Mouse (Mus musculus) spleen, adult 2 months (tissue): ENCODE data around the gene Uchl1. TPM values are rescaled to one million over a fixed set of nuclear protein-coding genes. Genes with fewer than 3 reads are reported as not detected.

ENCODE experiments used
- DNase-seq, 2 experiments: peaks; one replicate each; pipeline versions ENCODE4 v3.0.0 to v3.0.0-alpha.2; 2012 to 2021; ENCODE audit warnings: low spot score in 2 of 2, low read depth in 1 of 2
- H3K27ac ChIP-seq: fragments of 200-500 bp; 2 replicates; pipeline ENCODE4 v1.5.1; 2012; ENCODE audit warnings: low read length, inconsistent platforms; ENCODE audit not compliant: insufficient read depth
- H3K27me3 ChIP-seq: fragments of 200-500 bp; 2 replicates; pipeline ENCODE4 v1.6.1; 2012; ENCODE audit warnings: mild to moderate bottlenecking, moderate library complexity, low read length, inconsistent platforms; ENCODE audit not compliant: control insufficient read depth, insufficient read depth
- H3K36me3 ChIP-seq: fragments of 200-500 bp; 2 replicates; pipeline ENCODE4 v1.6.1; 2012; ENCODE audit warnings: mild to moderate bottlenecking, low read length, inconsistent platforms; ENCODE audit not compliant: control insufficient read depth, insufficient read depth
- H3K4me1 ChIP-seq: fragments of 200-500 bp; 2 replicates; pipeline ENCODE4 v1.6.1; 2011; ENCODE audit warnings: inconsistent platforms; ENCODE audit not compliant: control insufficient read depth, insufficient read depth, insufficient read length
- H3K4me3 ChIP-seq: fragments of 200-500 bp; 2 replicates; pipeline ENCODE4 v1.5.1; 2011; ENCODE audit warnings: mild to moderate bottlenecking, inconsistent platforms; ENCODE audit not compliant: insufficient read depth, insufficient read length; ENCODE audit errors: extremely low read depth
- CTCF ChIP-seq: fragments of 200-500 bp; IDR thresholded peaks from 2 replicates; pipeline ENCODE4 v1.5.1; 2011; ENCODE audit warnings: mild to moderate bottlenecking, inconsistent platforms; ENCODE audit not compliant: insufficient read depth, insufficient read length, insufficient replicate concordance; ENCODE audit errors: extremely low read depth
- POLR2A ChIP-seq: fragments of 200-500 bp; IDR thresholded peaks from 2 replicates; pipeline ENCODE4 v1.6.1; 2011; ENCODE audit warnings: low read depth, low read length, inconsistent platforms
- WGBS: fragments of 180-500 bp; shearing (Covaris S2); methylation state at CpG from one replicate; pipeline ENCODE4 v1.1.7; 2018; 5-methylcytosine and 5-hydroxymethylcytosine counted together
- polyA plus RNA-seq: library from polyadenylated mRNA; depleted of rRNA; stranded (reverse); fragments of >200 nt; gene quantifications from 2 replicates; pipeline ENCODE4 v1.2.3, GENCODE M21; 2012

The Uchl1 gene
- polyA plus RNA-seq, 1 experiment, result 1.1 TPM

GRCm38 (mm10) chr5:66687737-66688136, 11.8 kb downstream of the Uchl1 start:
- WGBS, result 86% methylated on average over 9 of the region's 9 CpGs
- H3K4me3 ChIP-seq, result no peak overlapping the region

GRCm38 (mm10) chr5:66688286-66688685, 12.4 kb downstream of the Uchl1 start:
- no peak overlapping the region for H3K4me3 ChIP-seq
- WGBS, result 94% methylated on average over 5 of the region's 5 CpGs
- no peaks in the 10 kb centered on the region for H3K36me3 ChIP-seq
- DNase-seq, result no peak
- no peaks in the 10 kb centered on the region for H3K4me1 ChIP-seq
- H3K27ac ChIP-seq, result no peak overlapping the region
- TF ChIP-seq POLR2A (no peak), CTCF (no peak)
- H3K27me3 ChIP-seq, result no peaks in the 10 kb centered on the region

More at GRCm38 (mm10) chr5:66687737-66688136, 11.8 kb downstream of the Uchl1 start:
- Histone ChIP-seq H3K27ac (no peak overlapping the region), H3K27me3 (no peaks in the 10 kb centered on the region), H3K4me1 (no peaks in the 10 kb centered on the region), H3K36me3 (no peaks in the 10 kb centered on the region)
- no peak for DNase-seq
- TF ChIP-seq CTCF (no peak), POLR2A (no peak)

GRCm38 (mm10) chr5:66689796-66690195, 13.9 kb downstream of the Uchl1 start:
- H3K27me3 ChIP-seq, result no peaks in the 10 kb centered on the region
- DNase-seq, result no peak
- TF ChIP-seq POLR2A, result no peak
- TF ChIP-seq CTCF, result no peak
- no peak overlapping the region for H3K27ac ChIP-seq
- no peaks in the 10 kb centered on the region for H3K36me3 ChIP-seq
- WGBS, result 83% methylated on average over 9 of the region's 9 CpGs
- H3K4me1 ChIP-seq, result no peaks in the 10 kb centered on the region
- no peak overlapping the region for H3K4me3 ChIP-seq

GRCm38 (mm10) chr5:66693231-66693630, 17.3 kb downstream of the Uchl1 start:
- DNase-seq, result no peak
- Histone ChIP-seq H3K36me3 (no peaks in the 10 kb centered on the region), H3K4me3 (no peak overlapping the region), H3K27me3 (no peaks in the 10 kb centered on the region), H3K4me1 (no peaks in the 10 kb centered on the region), H3K27ac (no peak overlapping the region)
- 71% methylated on average over 4 of the region's 4 CpGs for WGBS
- no peak for TF ChIP-seq POLR2A
- no peak for TF ChIP-seq CTCF

GRCm38 (mm10) chr5:66697119-66697518, 21.2 kb downstream of the Uchl1 start:
- Histone ChIP-seq H3K27ac (no peak overlapping the region), H3K4me3 (no peak overlapping the region), H3K36me3 (no peaks in the 10 kb centered on the region), H3K4me1 (no peaks in the 10 kb centered on the region), H3K27me3 (no peaks in the 10 kb centered on the region)
- TF ChIP-seq POLR2A (no peak), CTCF (no peak)
- peak in 1 of 2 experiments; percentile 7 for DNase-seq

GRCm38 (mm10) chr5:66699911-66700310, 24.0 kb downstream of the Uchl1 start:
- H3K4me3 ChIP-seq, result no peak overlapping the region
- H3K4me1 ChIP-seq, result no peaks in the 10 kb centered on the region
- no peak for DNase-seq
- no peaks in the 10 kb centered on the region for H3K36me3 ChIP-seq
- TF ChIP-seq CTCF (no peak), POLR2A (no peak)
- no peaks in the 10 kb centered on the region for H3K27me3 ChIP-seq
- WGBS, result 68% methylated on average over 6 of the region's 6 CpGs
- H3K27ac ChIP-seq, result no peak overlapping the region

- no peaks in the 10 kb centered on the region for H3K36me3 ChIP-seq
- no peaks in the 10 kb centered on the region for H3K27me3 ChIP-seq
- H3K4me3 ChIP-seq, result no peak overlapping the region
- no peaks in the 10 kb centered on the region for H3K4me1 ChIP-seq
- no peak overlapping the region for H3K27ac ChIP-seq
- 88% methylated on average over 4 of the region's 4 CpGs for WGBS
- TF ChIP-seq CTCF (no peak), POLR2A (no peak)
- no peak for DNase-seq
Observed at GRCm38 (mm10) chr5:66701951-66702350, 26.1 kb downstream of the Uchl1 start.
